Mouse (Mus musculus) ES-E14 (cell line): ENCODE measurements around the gene Stfa2l1. TPM values are rescaled to one million over a fixed set of nuclear protein-coding genes. Genes with fewer than 3 reads are reported as not detected.
"Not testable (repeated sequence)": the region's sequence is repeated elsewhere in the genome, so short reads cannot be mapped to it uniquely, and the experiment has no call there.

Experiments
- DNase-seq: peaks from one replicate; pipeline ENCODE4 v3.0.0-alpha.2; 2013; ENCODE audit warnings: low read depth, low spot score
- H3K27ac ChIP-seq: 2 replicates; pipeline ENCODE4 v1.5.1; 2012; ENCODE audit warnings: low read depth, mild to moderate bottlenecking, low read length, moderate library complexity, mixed read lengths; ENCODE audit not compliant: poor library complexity, insufficient read depth, severe bottlenecking
- H3K36me3 ChIP-seq: 2 replicates; pipeline ENCODE4 v1.6.1; 2012; ENCODE audit warnings: mild to moderate bottlenecking, low read length, moderate library complexity, mixed read lengths; ENCODE audit not compliant: control insufficient read depth, poor library complexity, insufficient read depth, severe bottlenecking
- H3K4me1 ChIP-seq, 2 experiments: fragments of 150-350 bp in 1 of 2; sonication (generic) in 1 of 2; 2 replicates each; pipeline ENCODE4 v1.6.1; 2012; ENCODE audit warnings: low read length in 2 of 2, mild to moderate bottlenecking in 1 of 2, mixed read lengths in 1 of 2; ENCODE audit not compliant: control insufficient read depth in 2 of 2, insufficient read depth in 2 of 2, poor library complexity in 1 of 2
- H3K4me3 ChIP-seq, 2 experiments: fragments of 150-350 bp in 1 of 2; sonication (generic) in 1 of 2; 2 replicates each; pipeline ENCODE4 v1.5.1; 2012; ENCODE audit warnings: low read length in 2 of 2, low read depth in 1 of 2, mild to moderate bottlenecking in 1 of 2, mixed read lengths in 1 of 2; ENCODE audit not compliant: insufficient read depth in 1 of 2, poor library complexity in 1 of 2, severe bottlenecking in 1 of 2
- H3K9ac ChIP-seq: 2 replicates; pipeline ENCODE4 v1.6.1; 2012; ENCODE audit warnings: low read depth, mild to moderate bottlenecking, low read length, mixed read lengths; ENCODE audit not compliant: poor library complexity, insufficient read depth, severe bottlenecking
- H3K9me3 ChIP-seq: fragments of 150-350 bp; sonication (generic); 2 replicates; pipeline ENCODE4 v1.6.1; 2012; ENCODE audit warnings: low read depth, mild to moderate bottlenecking, low read length; ENCODE audit not compliant: control insufficient read depth, insufficient read depth
- CHD2 ChIP-seq: IDR thresholded peaks from 2 replicates; pipeline ENCODE4 v1.6.1; 2014; ENCODE audit warnings: mild to moderate bottlenecking, low read depth, low read length, inconsistent platforms
- HCFC1 ChIP-seq: IDR thresholded peaks from 2 replicates; pipeline ENCODE4 v1.6.1; 2012; ENCODE audit warnings: low read length, inconsistent platforms, borderline replicate concordance; ENCODE audit not compliant: insufficient read depth
- MAFK ChIP-seq: IDR thresholded peaks from 2 replicates; pipeline ENCODE4 v1.6.1; 2014; ENCODE audit warnings: mild to moderate bottlenecking, low read depth, low read length, inconsistent platforms; ENCODE audit not compliant: insufficient read depth
- ZC3H11A ChIP-seq: IDR thresholded peaks from 2 replicates; pipeline ENCODE4 v1.6.1; 2012; ENCODE audit warnings: low read depth, mild to moderate bottlenecking, inconsistent platforms, low read length, borderline replicate concordance
- ZNF384 ChIP-seq: IDR thresholded peaks from 2 replicates; pipeline ENCODE4 v1.6.1; 2012; ENCODE audit warnings: low read depth, low read length, inconsistent platforms
- in situ Hi-C, 2 experiments: fragments of 600-800 bp; cut with MboI; formaldehyde crosslinking; loops; one replicate each; pipeline ENCODE4 v1.15.1; 2025; ENCODE audit warnings: low sequenced_read_pairs in 2 of 2, inconsistent platforms in 1 of 2; ENCODE audit not compliant: unreplicated experiment in 2 of 2
- total RNA-seq: library from RNA; depleted of rRNA; stranded (reverse); fragments of 300-350 nt; gene quantifications from 2 replicates; pipeline ENCODE4 v1.2.3, GENCODE M21; 2012; rRNA removed

Stfa2l1 gene
- total RNA-seq, 1 experiment = not detected

DNA sequence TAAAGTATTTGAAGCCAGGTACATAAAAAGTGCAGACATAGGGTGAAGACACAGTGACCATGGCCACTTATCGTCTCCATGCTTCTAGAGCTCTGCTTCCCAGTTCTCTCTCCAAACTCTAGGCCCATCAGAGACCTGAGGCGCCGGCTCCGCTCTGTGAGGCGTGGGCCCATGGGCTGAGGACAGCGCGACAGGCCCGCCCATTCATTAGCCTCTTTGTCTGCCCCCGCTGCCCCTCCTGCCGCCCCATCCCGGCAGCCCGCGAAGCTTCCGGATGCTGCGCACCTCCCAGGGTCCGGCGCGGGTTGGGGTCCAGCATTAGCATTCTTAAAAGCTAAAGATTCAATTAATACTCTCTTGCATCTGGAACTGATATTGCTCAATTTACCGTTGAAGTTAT lies 42.6 kb downstream of the Stfa2l1 start:
- no peak overlapping the region for H3K4me3 ChIP-seq

GRCm38 (mm10) chr16:36203846-36204245 lies 47.2 kb downstream of the Stfa2l1 start:
- no peaks in the 10 kb centered on the region for H3K36me3 ChIP-seq
- no peaks in the 10 kb centered on the region for H3K9me3 ChIP-seq
- H3K27ac ChIP-seq = no peak overlapping the region
- H3K4me3 ChIP-seq = no peak overlapping the region
- H3K4me1 ChIP-seq = peaks cover 0 to 7% of the 10 kb centered on the region in 2 experiments; a peak in 2 of 4 replicates
- TF ChIP-seq HCFC1 (no peak), ZNF384 (no peak), MAFK (no peak), CHD2 (no peak), ZC3H11A (no peak)
- no peak for DNase-seq
- in situ Hi-C loops = no loop called here
- H3K9ac ChIP-seq = no peak overlapping the region

More for the DNA sequence above, 42.6 kb downstream of the Stfa2l1 start:
- DNase-seq = no peak
- no peaks in the 10 kb centered on the region for H3K36me3 ChIP-seq
- no peak overlapping the region for H3K27ac ChIP-seq
- 0 out of 4 replicates have a peak, but pooled peaks cover 0 to 4% of the 10 kb centered on the region in 2 experiments for H3K4me1 ChIP-seq
- no peak overlapping the region for H3K9ac ChIP-seq
- no peak for TF ChIP-seq ZC3H11A
- TF ChIP-seq HCFC1 = no peak
- TF ChIP-seq ZNF384 = no peak
- no peak for TF ChIP-seq MAFK
- no peak for TF ChIP-seq CHD2
- in situ Hi-C loops = no loop called here
- H3K9me3 ChIP-seq = no peaks in the 10 kb centered on the region

DNA sequence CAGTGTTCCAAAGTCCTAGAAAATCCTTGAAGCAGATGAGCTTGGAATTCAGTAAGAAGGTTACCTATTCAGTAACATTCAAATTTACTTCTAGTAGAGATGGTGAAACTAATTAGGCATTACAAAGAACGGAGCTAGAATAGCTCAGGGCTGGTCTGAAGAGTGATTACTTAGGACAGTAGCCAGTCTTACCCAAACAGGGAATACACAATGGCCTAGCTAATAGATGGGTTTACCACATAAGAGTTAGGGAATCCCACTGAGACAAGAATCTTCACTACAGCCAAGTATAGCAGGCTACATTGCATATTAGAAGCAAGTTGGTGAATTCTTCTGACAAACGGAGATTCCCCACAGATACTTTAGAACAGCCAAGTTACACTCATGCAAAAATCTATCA lies 49.1 kb downstream of the Stfa2l1 start:
- H3K36me3 ChIP-seq, H3K9me3 ChIP-seq, H3K9ac ChIP-seq, H3K4me1 ChIP-seq, H3K27ac ChIP-seq, H3K4me3 ChIP-seq, in situ Hi-C loops: not testable (repeated sequence)
- DNase-seq = peak; percentile 17

GRCm38 (mm10) chr16:36209967-36210453 lies 53.4 kb downstream of the Stfa2l1 start, which contains the start of gene Gm5416:
TSS of gene Gm5416 (plus strand) at chr16:36210403.
- no peaks in the 10 kb centered on the region for H3K9me3 ChIP-seq
- TF ChIP-seq HCFC1 = no peak
- TF ChIP-seq ZC3H11A = no peak
- no peak for TF ChIP-seq MAFK
- TF ChIP-seq CHD2 = no peak
- TF ChIP-seq ZNF384 = no peak
- H3K27ac ChIP-seq = no peak within 1 kb of the TSS
- DNase-seq = no peak
- no peaks in the 10 kb centered on the region for H3K36me3 ChIP-seq
- H3K9ac ChIP-seq = no peak within 1 kb of the TSS
- no peak within 1 kb of the TSS for H3K4me3 ChIP-seq
- in situ Hi-C loops = no loop called here
- H3K4me1 ChIP-seq = peaks cover 0 to 3% of the 10 kb centered on the region in 2 experiments; a peak in 2 of 4 replicates

Other genes starting within 250 kb of the Stfa2l1 start
- gene Parp9, start 218.3 kb upstream of the Stfa2l1 start, total RNA-seq = 4.8 and 7.3 TPM in 2 replicates
- 3.2 and 3.8 TPM in 2 replicates for gene Dtx3l, start 217.7 kb upstream of the Stfa2l1 start, total RNA-seq
- 34.4 and 43.0 TPM in 2 replicates for gene Kpna1, start 178.1 kb upstream of the Stfa2l1 start, total RNA-seq
- 3.3 and 4.2 TPM in 2 replicates for gene Wdr5b, start 115.6 kb upstream of the Stfa2l1 start, total RNA-seq
- 153 and 243 TPM in 2 replicates for gene Fam162a, start 85.2 kb upstream of the Stfa2l1 start, total RNA-seq
- gene Ccdc58, start 85.1 kb upstream of the Stfa2l1 start, total RNA-seq = 160 and 185 TPM in 2 replicates
- not detected in 2 replicates for gene Csta1, start 25.6 kb upstream of the Stfa2l1 start, total RNA-seq
- gene Gm5483, start 27.4 kb downstream of the Stfa2l1 start, total RNA-seq = not detected in 2 replicates
- not detected in 2 replicates for gene Gm5416, start 53.6 kb downstream of the Stfa2l1 start, total RNA-seq
- gene 2010005H15Rik, start 64.7 kb downstream of the Stfa2l1 start, total RNA-seq = not detected in 2 replicates
- gene Stfa1, start 120.1 kb downstream of the Stfa2l1 start, total RNA-seq = not detected in 2 replicates
- gene BC117090, start 177.5 kb downstream of the Stfa2l1 start, total RNA-seq = not detected in 2 replicates
- gene BC100530, start 210.9 kb downstream of the Stfa2l1 start, total RNA-seq = not detected in 2 replicates